Mouse (Mus musculus) embryonic facial prominence, embryonic 12.5 days (tissue): ENCODE data around the gene 3425401B19Rik. TPM values are rescaled to one million over a fixed set of nuclear protein-coding genes. Genes with fewer than 3 reads are reported as not detected.

Experiments used
- ATAC-seq: fragments of 200-750 bp; cut with Nextera tagmentation; 2 replicates; pipeline ENCODE4 v1.8.0; 2017; ENCODE audit not compliant: insufficient number of reproducible peaks, insufficient read depth, low FRiP score, low TSS enrichment
- H3K27ac ChIP-seq: fragments of 300-500 bp; sonication (generic); 2 replicates; pipeline ENCODE4 v1.5.1; 2016; ENCODE audit warnings: mild to moderate bottlenecking
- H3K27me3 ChIP-seq: fragments of 300-500 bp; sonication (generic); 2 replicates; pipeline ENCODE4 v1.6.1; 2016; ENCODE audit warnings: mild to moderate bottlenecking, moderate library complexity
- H3K36me3 ChIP-seq: fragments of 300-500 bp; sonication (generic); 2 replicates; pipeline ENCODE4 v1.6.1; 2016; ENCODE audit warnings: mild to moderate bottlenecking
- H3K4me1 ChIP-seq: fragments of 300-500 bp; sonication (generic); 2 replicates; pipeline ENCODE4 v1.6.1; 2016
- H3K4me2 ChIP-seq: fragments of 300-500 bp; sonication (generic); replicated peaks from 2 replicates; pipeline ENCODE4 v1.6.1; 2016; ENCODE audit warnings: mild to moderate bottlenecking, moderate library complexity
- H3K4me3 ChIP-seq: fragments of 300-500 bp; sonication (generic); 2 replicates; pipeline ENCODE4 v1.5.1; 2016; ENCODE audit warnings: mild to moderate bottlenecking
- H3K9ac ChIP-seq: fragments of 300-500 bp; sonication (generic); 2 replicates; pipeline ENCODE4 v1.6.1; 2016; ENCODE audit warnings: mild to moderate bottlenecking, moderate library complexity
- H3K9me3 ChIP-seq: fragments of 300-500 bp; sonication (generic); 2 replicates; pipeline ENCODE4 v1.6.1; 2016; ENCODE audit warnings: mild to moderate bottlenecking, moderate library complexity
- WGBS: fragments of 180-500 bp; shearing (Covaris S2); methylation state at CpG from one replicate; pipeline ENCODE4 v1.1.7; 2016; 5-methylcytosine and 5-hydroxymethylcytosine counted together
- polyA plus RNA-seq: library from polyadenylated mRNA; unstranded; fragments of >200 nt; fragmentation: Nextera tagmentation; extraction: Ambion mirVana; gene quantifications from 2 replicates; pipeline ENCODE4 v1.2.1, GENCODE M21; 2016

Gene 3425401B19Rik
- polyA plus RNA-seq, 1 experiment from 2014 or later = 0.47 TPM

- Histone ChIP-seq H3K27me3 (no peaks in the 10 kb centered on the region), H3K4me1 (no peaks in the 10 kb centered on the region), H3K9me3 (no peaks in the 10 kb centered on the region), H3K4me3 (no peak overlapping the region), H3K36me3 (no peaks in the 10 kb centered on the region), H3K4me2 (no peak overlapping the region), H3K9ac (no peak overlapping the region), H3K27ac (no peak overlapping the region)
- no peak for ATAC-seq
- WGBS = 83% methylated on average over 2 of the region's 2 CpGs
Measured at GRCm38 (mm10) chr14:32638485-32638884, 46.6 kb downstream of the 3425401B19Rik start.

GRCm38 (mm10) chr14:32634015-32634682, 50.9 kb downstream of the 3425401B19Rik start:
- no peak overlapping the region for H3K4me3 ChIP-seq
- no peak overlapping the region for H3K27ac ChIP-seq
- H3K27me3 ChIP-seq = no peaks in the 10 kb centered on the region
- no peak for ATAC-seq
- no peaks in the 10 kb centered on the region for H3K36me3 ChIP-seq
- WGBS = 24% methylated on average over 11 of the region's 11 CpGs
- no peak overlapping the region for H3K4me2 ChIP-seq
- H3K9me3 ChIP-seq = no peaks in the 10 kb centered on the region
- H3K9ac ChIP-seq = no peak overlapping the region
- H3K4me1 ChIP-seq = no peaks in the 10 kb centered on the region

DNA sequence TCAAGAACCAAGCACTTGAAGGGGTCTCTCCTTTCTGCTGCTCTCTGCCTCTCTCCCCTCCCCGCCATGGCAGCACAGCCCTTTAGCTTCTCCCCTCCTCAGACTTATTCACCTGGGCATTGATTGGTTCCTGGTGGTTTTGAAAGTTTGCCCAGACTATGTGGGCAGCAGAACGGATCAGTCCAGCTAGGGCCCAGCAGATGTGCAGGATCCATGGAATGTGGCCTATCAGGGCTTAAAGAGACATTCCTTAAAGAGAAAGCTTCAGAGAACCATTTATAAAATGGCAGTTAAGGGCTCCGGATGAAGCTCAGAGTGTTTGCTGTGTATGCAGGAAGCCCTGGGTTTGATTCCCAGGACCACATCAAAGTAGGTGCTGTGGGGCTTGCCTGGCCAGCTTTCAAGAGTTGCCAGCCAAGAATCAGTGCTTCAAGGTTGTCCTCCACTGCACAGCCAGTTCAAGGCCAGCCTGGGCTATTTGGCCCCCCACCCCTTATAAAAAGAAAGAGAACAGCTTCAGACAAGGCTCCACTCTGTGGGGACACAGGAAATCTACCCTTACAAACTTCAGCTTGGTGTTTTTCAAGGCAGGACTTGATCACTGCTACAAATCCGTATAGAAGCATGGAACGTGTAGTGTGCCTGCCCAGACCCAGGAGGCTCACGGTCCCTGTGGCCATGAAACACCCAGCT, 52.0 kb downstream of the 3425401B19Rik start:
- H3K9me3 ChIP-seq = no peaks in the 10 kb centered on the region
- no peaks in the 10 kb centered on the region for H3K4me1 ChIP-seq
- no peak overlapping the region for H3K4me3 ChIP-seq
- no peak overlapping the region for H3K9ac ChIP-seq
- H3K27ac ChIP-seq = no peak overlapping the region
- WGBS = 71% methylated on average over 6 of the region's 6 CpGs
- H3K4me2 ChIP-seq = no peak overlapping the region
- H3K36me3 ChIP-seq = no peaks in the 10 kb centered on the region
- H3K27me3 ChIP-seq = no peaks in the 10 kb centered on the region
- no peak for ATAC-seq

GRCm38 (mm10) chr14:32628584-32628983, 56.5 kb downstream of the 3425401B19Rik start:
- Histone ChIP-seq H3K36me3 (no peaks in the 10 kb centered on the region), H3K9ac (no peak overlapping the region), H3K4me3 (no peak overlapping the region), H3K4me2 (peak overlapping the region; percentile 8; the same call in 1 of the 2 replicates), H3K27ac (no peak overlapping the region), H3K9me3 (no peaks in the 10 kb centered on the region), H3K4me1 (no peaks in the 10 kb centered on the region), H3K27me3 (no peaks in the 10 kb centered on the region)
- WGBS = 36% methylated on average over 10 of the region's 10 CpGs
- ATAC-seq = no peak

DNA sequence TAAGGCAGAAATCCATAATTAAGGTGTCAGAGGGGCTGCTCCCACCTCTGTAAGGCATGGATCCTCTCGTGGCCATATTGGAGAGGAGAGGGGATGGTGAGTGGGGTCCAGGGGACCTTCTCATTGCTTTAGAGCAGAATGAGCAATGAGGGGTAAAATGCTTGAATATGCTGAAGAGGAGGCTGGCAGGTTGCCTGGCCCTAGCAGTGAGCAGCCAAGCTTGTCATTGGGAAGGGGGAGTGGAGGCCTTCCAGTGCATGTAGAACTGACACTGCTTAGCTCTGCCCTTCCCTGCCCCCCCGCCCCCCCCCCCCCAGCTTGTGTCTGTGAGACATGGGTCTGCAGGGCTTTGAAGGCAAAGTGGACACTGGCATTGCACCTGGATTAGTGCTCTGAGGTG, 57.8 kb downstream of the 3425401B19Rik start:
- Histone ChIP-seq H3K9ac (no peak overlapping the region), H3K4me1 (no peaks in the 10 kb centered on the region), H3K9me3 (no peaks in the 10 kb centered on the region), H3K4me3 (no peak overlapping the region), H3K36me3 (no peaks in the 10 kb centered on the region), H3K27ac (no peak overlapping the region), H3K4me2 (no peak overlapping the region), H3K27me3 (no peaks in the 10 kb centered on the region)
- ATAC-seq = no peak
- WGBS = 54% methylated on average over 2 of the region's 2 CpGs

DNA sequence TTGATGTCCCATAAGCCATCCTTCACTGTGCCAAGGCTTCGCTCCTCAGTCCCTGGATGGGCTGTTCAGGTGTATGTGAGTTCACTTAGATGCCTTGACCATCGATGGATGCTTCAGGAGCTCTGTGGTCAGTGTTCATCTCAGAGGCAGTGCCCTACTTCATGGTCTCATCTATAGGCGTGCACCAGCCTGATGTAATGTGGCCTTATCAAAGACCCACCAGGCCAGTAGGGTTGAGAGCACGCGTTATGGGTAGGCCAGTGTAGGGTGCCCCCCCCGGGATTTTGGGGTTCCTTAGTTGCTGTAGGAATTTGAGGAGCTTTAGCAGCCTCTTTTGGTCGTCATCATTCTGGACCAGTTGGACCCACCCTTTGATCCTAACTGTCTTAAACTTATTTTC, 60.3 kb downstream of the 3425401B19Rik start:
- Histone ChIP-seq H3K4me1 (no peaks in the 10 kb centered on the region), H3K36me3 (no peaks in the 10 kb centered on the region), H3K27me3 (no peaks in the 10 kb centered on the region), H3K4me3 (no peak overlapping the region), H3K27ac (no peak overlapping the region), H3K4me2 (no peak overlapping the region), H3K9me3 (no peaks in the 10 kb centered on the region), H3K9ac (no peak overlapping the region)
- 88% methylated on average over 7 of the region's 7 CpGs for WGBS
- ATAC-seq = no peak

DNA sequence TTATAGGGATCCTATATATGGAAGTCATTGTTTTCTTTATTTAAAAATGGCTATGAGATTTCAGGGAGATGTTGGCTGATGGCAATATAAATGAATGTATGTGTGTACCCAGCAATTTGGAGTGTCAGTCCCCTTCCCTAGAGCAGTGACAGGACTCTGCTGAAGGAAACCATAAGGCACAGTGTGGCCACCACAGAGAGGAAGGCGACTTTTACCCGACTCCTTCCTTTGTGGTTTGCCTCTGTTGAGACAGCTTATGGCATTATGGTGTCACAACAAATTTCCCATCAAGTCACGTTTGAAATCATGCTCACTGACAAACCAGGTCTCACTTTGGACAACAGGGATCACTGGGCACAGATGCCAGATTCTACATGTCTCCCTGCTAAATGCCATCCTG, 60.8 kb downstream of the 3425401B19Rik start:
- Histone ChIP-seq H3K36me3 (no peaks in the 10 kb centered on the region), H3K9me3 (no peaks in the 10 kb centered on the region), H3K27me3 (no peaks in the 10 kb centered on the region), H3K4me3 (no peak overlapping the region), H3K4me1 (no peaks in the 10 kb centered on the region), H3K27ac (no peak overlapping the region), H3K9ac (no peak overlapping the region), H3K4me2 (no peak overlapping the region)
- ATAC-seq = no peak
- 76% methylated on average over 3 of the region's 3 CpGs for WGBS

GRCm38 (mm10) chr14:32617253-32617652, 67.8 kb downstream of the 3425401B19Rik start:
- Histone ChIP-seq H3K9me3 (no peaks in the 10 kb centered on the region), H3K27ac (no peak overlapping the region), H3K36me3 (no peaks in the 10 kb centered on the region), H3K4me3 (no peak overlapping the region), H3K4me1 (no peaks in the 10 kb centered on the region), H3K9ac (no peak overlapping the region), H3K4me2 (no peak overlapping the region), H3K27me3 (no peaks in the 10 kb centered on the region)
- WGBS = 88% methylated on average over 5 of the region's 5 CpGs
- no peak for ATAC-seq

GRCm38 (mm10) chr14:32609392-32609791, 75.7 kb downstream of the 3425401B19Rik start:
- Histone ChIP-seq H3K27me3 (peaks cover 7% of the 10 kb centered on the region; the same call in 1 of the 2 replicates), H3K9ac (no peak overlapping the region), H3K4me2 (no peak overlapping the region), H3K4me3 (no peak overlapping the region), H3K27ac (no peak overlapping the region), H3K36me3 (no peaks in the 10 kb centered on the region), H3K9me3 (no peaks in the 10 kb centered on the region), H3K4me1 (no peaks in the 10 kb centered on the region)
- no peak for ATAC-seq
- 21% methylated on average over 3 of the region's 3 CpGs for WGBS

Other genes with a start within 250 kb of the 3425401B19Rik start
- 0.09 and 0.46 TPM in 2 replicates for gene Slc18a3, start 220.4 kb downstream of the 3425401B19Rik start, polyA plus RNA-seq
- not detected in 2 replicates for gene Chat, start 219.3 kb downstream of the 3425401B19Rik start, polyA plus RNA-seq
- gene Ercc6, start 171.8 kb downstream of the 3425401B19Rik start, polyA plus RNA-seq = 23.2 and 31.8 TPM in 2 replicates
- 9.7 and 12.4 TPM in 2 replicates for gene Prrxl1, start 85.9 kb downstream of the 3425401B19Rik start, polyA plus RNA-seq
- gene Tmem273, start 100.7 kb upstream of the 3425401B19Rik start, polyA plus RNA-seq = 0.26 TPM in 1 of 2 replicates, not detected in the other
- not detected in 2 replicates for gene Fam170b, start 148.7 kb upstream of the 3425401B19Rik start, polyA plus RNA-seq
- 10.5 and 12.8 TPM in 2 replicates for gene Vstm4, start 171.5 kb upstream of the 3425401B19Rik start, polyA plus RNA-seq